Mouse (Mus musculus) olfactory bulb, adult 2 months (tissue): Measurements from ENCODE around the gene Wnt3a.

Experiments used
- CTCF ChIP-seq: fragments of 200-500 bp; IDR thresholded peaks from 2 replicates; pipeline ENCODE4 v1.5.1; 2012; ENCODE audit warnings: low read depth, mild to moderate bottlenecking, low read length, moderate library complexity; ENCODE audit not compliant: insufficient read depth
- POLR2A ChIP-seq: fragments of 200-500 bp; IDR thresholded peaks from 2 replicates; pipeline ENCODE4 v1.6.1; 2012; ENCODE audit warnings: mild to moderate bottlenecking, low read depth, low read length, moderate library complexity; ENCODE audit not compliant: insufficient read depth

DNA sequence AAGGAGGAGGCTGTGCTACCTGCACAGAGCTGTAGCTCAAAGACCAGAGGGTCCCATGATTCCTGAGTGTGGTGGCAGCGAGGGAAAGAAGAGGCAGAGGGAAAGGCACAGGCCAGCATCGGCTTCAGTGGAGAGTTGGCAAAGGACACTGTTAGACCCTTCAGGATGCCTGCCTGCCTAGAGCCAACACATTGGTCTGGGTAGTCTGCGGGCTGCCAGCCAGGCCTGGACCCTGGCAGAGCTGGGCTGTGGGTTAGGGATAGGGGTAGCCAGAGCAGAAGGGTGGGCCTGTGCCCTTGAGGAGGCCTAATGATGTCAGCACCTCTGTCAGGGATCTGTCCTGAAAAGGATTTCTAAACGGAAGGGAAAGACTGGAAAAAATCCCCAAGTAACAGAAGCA, 50.8 kb downstream of the Wnt3a start:
- TF ChIP-seq POLR2A = no peak
- no peak for TF ChIP-seq CTCF
